Mouse (Mus musculus): ENCODE measurements around the gene Fdps.

- no peak for TF ChIP-seq POLR2A (IDR thresholded peaks at IDR 0.05; ENCODE audit: control insufficient read depth, extremely low read depth, insufficient read depth, low read length, poor library complexity)
- no peak for TF ChIP-seq CTCF (IDR thresholded peaks at IDR 0.05; ENCODE audit: borderline replicate concordance, control insufficient read depth, extremely low read depth, insufficient read depth, low read length, poor library complexity)
These were observed 24.2 kb upstream of the Fdps start for GRCm38 (mm10) chr3:89125981-89126380.

All from thymus, adult 2 months (tissue).